Mouse (Mus musculus) heart, embryonic 11.5 days (tissue): ENCODE measurements at regions not wholly inside any gene's neighbourhood (a gene's known extent, or its start where the extent isn't known, plus 50 kb on each side); places are given as distances from the start of the nearest gene placed in this dataset.
"Not testable (repeated sequence)": the region's sequence is repeated elsewhere in the genome, so short reads cannot be mapped to it uniquely, and the experiment has no call there.

Experiments
- ATAC-seq: fragments of 200-750 bp; cut with Nextera tagmentation; replicated peaks from 2 replicates; pipeline ENCODE4 v1.8.0; 2017; ENCODE audit warnings: moderate library complexity; ENCODE audit not compliant: insufficient number of reproducible peaks, low FRiP score, low TSS enrichment
- H3K27ac ChIP-seq: fragments of 300-500 bp; sonication (generic); 2 replicates; pipeline ENCODE4 v1.5.1; 2014; ENCODE audit warnings: mild to moderate bottlenecking, low read depth, low read length
- H3K27me3 ChIP-seq: fragments of 300-500 bp; sonication (generic); 2 replicates; pipeline ENCODE4 v1.6.1; 2014; ENCODE audit warnings: mild to moderate bottlenecking, low read length, mixed read lengths; ENCODE audit not compliant: control insufficient read depth, insufficient read depth
- H3K36me3 ChIP-seq: fragments of 300-500 bp; sonication (generic); 2 replicates; pipeline ENCODE4 v1.6.1; 2014; ENCODE audit warnings: mild to moderate bottlenecking, low read length, moderate library complexity, mixed read lengths; ENCODE audit not compliant: control insufficient read depth, insufficient read depth
- H3K4me1 ChIP-seq: fragments of 300-500 bp; sonication (generic); 2 replicates; pipeline ENCODE4 v1.6.1; 2014; ENCODE audit warnings: low read length; ENCODE audit not compliant: control insufficient read depth, insufficient read depth
- H3K4me2 ChIP-seq: fragments of 300-500 bp; sonication (generic); 2 replicates; pipeline ENCODE4 v1.6.1; 2014; ENCODE audit warnings: mild to moderate bottlenecking, moderate library complexity
- H3K4me3 ChIP-seq: fragments of 300-500 bp; sonication (generic); 2 replicates; pipeline ENCODE4 v1.5.1; 2014; ENCODE audit warnings: low read depth, low read length
- H3K9ac ChIP-seq: fragments of 300-500 bp; sonication (generic); 2 replicates; pipeline ENCODE4 v1.6.1; 2014; ENCODE audit warnings: mild to moderate bottlenecking, low read depth, low read length, moderate library complexity
- H3K9me3 ChIP-seq: fragments of 300-500 bp; sonication (generic); replicated peaks from 2 replicates; pipeline ENCODE4 v1.6.1; 2016; ENCODE audit warnings: low read length; ENCODE audit not compliant: control insufficient read depth
- WGBS: fragments of 180-500 bp; shearing (Covaris S2); extraction: QIAGEN DNeasy Blood & Tissue Kit; methylation state at CpG from one replicate; pipeline ENCODE4 v1.1.7; 2014; ENCODE audit not compliant: insufficient replicate concordance; 5-methylcytosine and 5-hydroxymethylcytosine counted together

DNA sequence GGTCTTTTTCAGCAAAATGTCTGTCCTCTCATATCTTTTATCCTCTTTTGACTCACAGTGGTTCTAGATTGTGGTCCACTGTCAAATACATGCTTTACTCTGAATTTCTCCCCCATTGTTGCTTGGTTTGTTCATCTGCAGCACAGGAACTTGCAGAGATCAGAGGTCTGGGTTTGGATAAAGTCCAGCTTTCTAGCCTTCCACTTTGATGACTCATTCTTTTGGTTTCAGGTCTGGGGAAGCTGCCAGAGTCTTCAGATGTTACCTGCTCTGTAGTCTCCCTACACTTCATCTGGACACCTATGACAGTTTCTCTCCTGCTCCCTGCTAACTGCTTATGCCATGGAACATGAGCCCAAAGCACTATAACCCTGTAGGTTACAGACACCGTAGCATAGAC is 198.0 kb upstream of the Pum3 start:
- no peaks in the 10 kb centered on the region for H3K4me1 ChIP-seq
- H3K9me3 ChIP-seq = no peaks in the 10 kb centered on the region
- no peak overlapping the region for H3K9ac ChIP-seq
- WGBS = 83% methylated on average over 1 of the region's 1 CpGs
- H3K4me2 ChIP-seq = no peak overlapping the region
- no peaks in the 10 kb centered on the region for H3K36me3 ChIP-seq
- no peaks in the 10 kb centered on the region for H3K27me3 ChIP-seq
- no peak overlapping the region for H3K27ac ChIP-seq
- ATAC-seq = no peak
- H3K4me3 ChIP-seq = no peak overlapping the region

DNA sequence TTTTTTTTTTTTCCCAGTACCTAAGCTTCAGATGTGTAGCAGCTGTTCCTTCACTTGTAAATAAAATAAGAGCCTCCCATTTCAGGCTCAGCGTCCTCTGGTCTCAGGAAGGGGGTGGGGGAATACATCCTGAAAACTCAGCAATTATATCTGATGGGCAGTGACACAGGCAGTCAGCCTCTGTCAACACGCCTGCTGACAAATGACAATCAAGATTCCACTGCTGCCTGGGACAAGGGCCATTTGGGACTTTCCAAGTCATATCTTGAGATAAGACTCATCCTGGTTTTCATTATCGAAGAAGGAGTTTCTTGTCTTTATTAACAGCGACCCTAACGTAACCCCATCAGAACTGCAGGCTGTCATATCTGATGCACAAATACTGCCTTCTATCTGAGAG is 187.9 kb upstream of the Pum3 start:
- H3K27ac ChIP-seq = no peak overlapping the region
- H3K27me3 ChIP-seq = no peaks in the 10 kb centered on the region
- H3K9me3 ChIP-seq = no peaks in the 10 kb centered on the region
- ATAC-seq = no peak
- H3K36me3 ChIP-seq = no peaks in the 10 kb centered on the region
- 29% methylated on average over 5 of the region's 5 CpGs for WGBS
- H3K4me2 ChIP-seq = no peak overlapping the region
- H3K4me1 ChIP-seq = peaks cover 3% of the 10 kb centered on the region; the same call in 1 of the 2 replicates
- no peak overlapping the region for H3K9ac ChIP-seq
- no peak overlapping the region for H3K4me3 ChIP-seq

DNA sequence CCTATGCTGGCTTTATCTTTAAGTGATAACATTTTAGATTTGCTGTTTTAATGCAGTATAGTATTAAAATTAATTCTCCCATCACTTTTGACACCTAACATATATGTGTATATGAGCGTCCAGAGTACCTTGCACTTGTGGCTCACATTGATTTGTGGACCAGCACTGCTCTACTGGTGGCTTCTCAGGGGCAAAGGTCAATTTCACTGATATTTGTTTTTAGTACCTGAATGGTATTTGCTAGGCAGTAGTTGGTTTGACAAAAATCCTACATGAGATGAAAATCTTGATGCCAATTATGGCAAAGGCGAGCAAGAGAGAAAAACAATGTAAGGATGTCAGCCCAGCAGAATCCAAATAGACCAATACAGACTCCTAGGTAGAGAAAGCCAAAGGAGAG is 177.3 kb upstream of the Pum3 start:
- no peaks in the 10 kb centered on the region for H3K27me3 ChIP-seq
- H3K27ac ChIP-seq = no peak overlapping the region
- H3K36me3 ChIP-seq = no peaks in the 10 kb centered on the region
- H3K4me1 ChIP-seq = no peaks in the 10 kb centered on the region
- H3K4me2 ChIP-seq = no peak overlapping the region
- H3K9ac ChIP-seq = no peak overlapping the region
- no peak overlapping the region for H3K4me3 ChIP-seq
- ATAC-seq = no peak
- 84% methylated on average over 2 of the region's 2 CpGs for WGBS
- H3K9me3 ChIP-seq = no peaks in the 10 kb centered on the region

DNA sequence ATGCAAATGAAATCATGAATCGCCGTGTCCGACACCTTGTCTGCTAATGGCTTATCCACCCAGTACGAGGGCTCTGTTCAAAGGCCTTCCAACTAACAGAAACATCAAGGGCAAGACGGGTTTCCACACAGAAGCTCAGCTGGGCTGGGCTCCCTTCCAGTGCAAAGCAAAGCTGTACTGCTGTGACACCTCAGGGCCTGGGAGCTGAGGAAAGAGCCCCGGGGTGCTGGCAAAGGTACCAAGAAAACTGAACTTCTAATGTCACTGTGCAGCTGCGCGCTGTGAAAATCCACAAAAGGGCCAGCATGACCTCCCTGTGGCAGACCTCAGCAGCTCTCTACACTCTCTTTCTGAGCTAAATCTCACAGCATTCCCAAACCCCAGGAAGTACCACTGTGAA is 173.7 kb upstream of the Pum3 start:
- ATAC-seq = no peak
- H3K27ac ChIP-seq = no peak overlapping the region
- no peaks in the 10 kb centered on the region for H3K36me3 ChIP-seq
- no peaks in the 10 kb centered on the region for H3K27me3 ChIP-seq
- no peak overlapping the region for H3K4me2 ChIP-seq
- no peak overlapping the region; the same call in 1 of the 2 replicates for H3K9ac ChIP-seq
- 10% methylated on average over 8 of the region's 8 CpGs for WGBS
- H3K4me3 ChIP-seq = no peak overlapping the region
- no peaks in the 10 kb centered on the region for H3K4me1 ChIP-seq
- H3K9me3 ChIP-seq = no peaks in the 10 kb centered on the region

- 78% methylated on average over 3 of the region's 3 CpGs for WGBS
Measured at GRCm38 (mm10) chr19:27601551-27601950, 171.9 kb upstream of the Pum3 start.

GRCm38 (mm10) chr19:27600386-27600785 is 170.8 kb upstream of the Pum3 start:
- H3K4me3 ChIP-seq, ATAC-seq: not testable (repeated sequence)
- WGBS = 89% methylated on average over 9 of the region's 9 CpGs

More at GRCm38 (mm10) chr19:27601551-27601950, 171.9 kb upstream of the Pum3 start:
- Histone ChIP-seq H3K4me1 (no peaks in the 10 kb centered on the region), H3K4me3 (no peak overlapping the region), H3K9me3 (no peaks in the 10 kb centered on the region), H3K36me3 (no peaks in the 10 kb centered on the region), H3K9ac (no peak overlapping the region), H3K4me2 (no peak overlapping the region), H3K27me3 (no peaks in the 10 kb centered on the region), H3K27ac (no peak overlapping the region)
- ATAC-seq = no peak

DNA sequence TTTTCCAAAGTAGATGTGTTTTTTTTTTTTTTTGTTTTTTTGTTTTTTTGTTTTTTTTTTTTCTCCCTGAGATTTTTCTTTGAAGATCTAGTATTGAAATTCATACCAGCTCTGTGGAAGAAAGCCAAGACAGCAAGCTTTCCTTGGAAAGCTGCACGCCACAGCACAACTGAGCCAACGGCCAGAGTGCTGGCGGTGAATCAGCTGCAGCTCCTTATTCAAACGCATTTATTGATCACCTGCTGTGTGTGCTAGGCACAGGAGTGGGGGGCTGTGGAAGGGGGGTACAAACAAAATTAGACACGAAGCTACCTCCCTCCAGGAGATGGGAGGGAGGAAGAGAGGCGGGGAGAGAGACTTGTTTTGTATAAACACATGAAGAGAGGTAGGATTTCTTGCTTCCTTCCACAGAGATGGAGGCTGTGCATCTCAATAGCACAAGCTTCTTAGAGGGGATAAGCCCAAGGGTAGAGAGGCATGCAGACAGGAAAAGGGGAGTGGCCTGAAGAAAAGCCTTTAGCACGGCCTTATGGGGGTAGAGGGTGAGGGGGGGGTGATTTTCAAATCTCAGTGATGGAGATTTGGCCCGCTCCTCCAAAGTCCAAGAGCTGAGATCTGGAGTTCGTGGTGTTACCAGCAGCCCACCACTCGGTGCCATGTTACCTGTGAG is 170.1 kb upstream of the Pum3 start:
- H3K36me3 ChIP-seq = no peaks in the 10 kb centered on the region
- H3K27me3 ChIP-seq = no peaks in the 10 kb centered on the region
- H3K27ac ChIP-seq = no peak overlapping the region
- H3K4me1 ChIP-seq = no peaks in the 10 kb centered on the region
- no peaks in the 10 kb centered on the region for H3K9me3 ChIP-seq
- no peak overlapping the region for H3K9ac ChIP-seq
- no peak for ATAC-seq
- H3K4me3 ChIP-seq = no peak overlapping the region
- no peak overlapping the region for H3K4me2 ChIP-seq
- 53% methylated on average over 10 of the region's 10 CpGs for WGBS

More at GRCm38 (mm10) chr19:27600386-27600785, 170.8 kb upstream of the Pum3 start:
- H3K9ac ChIP-seq, H3K27me3 ChIP-seq, H3K9me3 ChIP-seq, H3K36me3 ChIP-seq, H3K4me2 ChIP-seq, H3K27ac ChIP-seq, H3K4me1 ChIP-seq: not testable (repeated sequence)

GRCm38 (mm10) chr19:27598350-27598749 is 168.7 kb upstream of the Pum3 start:
- no peak overlapping the region for H3K27ac ChIP-seq
- no peaks in the 10 kb centered on the region for H3K36me3 ChIP-seq
- no peaks in the 10 kb centered on the region for H3K27me3 ChIP-seq
- no peak for ATAC-seq
- no peak overlapping the region for H3K4me3 ChIP-seq
- 87% methylated on average over 5 of the region's 5 CpGs for WGBS
- no peaks in the 10 kb centered on the region for H3K4me1 ChIP-seq
- H3K9ac ChIP-seq = no peak overlapping the region
- H3K9me3 ChIP-seq = no peaks in the 10 kb centered on the region
- no peak overlapping the region for H3K4me2 ChIP-seq

GRCm38 (mm10) chr19:27585566-27585965 is 155.9 kb upstream of the Pum3 start:
- Histone ChIP-seq H3K4me2 (no peak overlapping the region), H3K27ac (no peak overlapping the region), H3K27me3 (no peaks in the 10 kb centered on the region), H3K4me3 (no peak overlapping the region), H3K4me1 (peaks cover 13% of the 10 kb centered on the region), H3K9me3 (no peaks in the 10 kb centered on the region), H3K36me3 (no peaks in the 10 kb centered on the region), H3K9ac (no peak overlapping the region)
- no peak for ATAC-seq
- WGBS = 88% methylated on average over 6 of the region's 6 CpGs
